Mouse (Mus musculus): ENCODE measurements around the gene Ghdc.

- TF ChIP-seq CTCF (IDR thresholded peaks at IDR 0.05; ENCODE audit: insufficient read depth, low read depth, low read length) = no peak
- no peak for TF ChIP-seq POLR2A (IDR thresholded peaks at IDR 0.05; ENCODE audit: insufficient read depth, low read depth, low read length)
Observed at GRCm38 (mm10) chr11:100774261-100774660, 3.5 kb upstream of the Ghdc start.
